Mouse (Mus musculus) ES-E14 (cell line): ENCODE results near the gene Filip1. TPM values are rescaled to one million over a fixed set of nuclear protein-coding genes. Genes with fewer than 3 reads are reported as not detected.

Experiments
- DNase-seq: peaks from one replicate; pipeline ENCODE4 v3.0.0-alpha.2; 2013; ENCODE audit warnings: low read depth, low spot score
- H3K27ac ChIP-seq: 2 replicates; pipeline ENCODE4 v1.5.1; 2012; ENCODE audit warnings: low read depth, mild to moderate bottlenecking, low read length, moderate library complexity, mixed read lengths; ENCODE audit not compliant: poor library complexity, insufficient read depth, severe bottlenecking
- H3K36me3 ChIP-seq: 2 replicates; pipeline ENCODE4 v1.6.1; 2012; ENCODE audit warnings: mild to moderate bottlenecking, low read length, moderate library complexity, mixed read lengths; ENCODE audit not compliant: control insufficient read depth, poor library complexity, insufficient read depth, severe bottlenecking
- H3K4me1 ChIP-seq, 2 experiments: fragments of 150-350 bp in 1 of 2; sonication (generic) in 1 of 2; 2 replicates each; pipeline ENCODE4 v1.6.1; 2012; ENCODE audit warnings: low read length in 2 of 2, mild to moderate bottlenecking in 1 of 2, mixed read lengths in 1 of 2; ENCODE audit not compliant: control insufficient read depth in 2 of 2, insufficient read depth in 2 of 2, poor library complexity in 1 of 2
- H3K4me3 ChIP-seq, 2 experiments: fragments of 150-350 bp in 1 of 2; sonication (generic) in 1 of 2; 2 replicates each; pipeline ENCODE4 v1.5.1; 2012; ENCODE audit warnings: low read length in 2 of 2, low read depth in 1 of 2, mild to moderate bottlenecking in 1 of 2, mixed read lengths in 1 of 2; ENCODE audit not compliant: insufficient read depth in 1 of 2, poor library complexity in 1 of 2, severe bottlenecking in 1 of 2
- H3K9ac ChIP-seq: 2 replicates; pipeline ENCODE4 v1.6.1; 2012; ENCODE audit warnings: low read depth, mild to moderate bottlenecking, low read length, mixed read lengths; ENCODE audit not compliant: poor library complexity, insufficient read depth, severe bottlenecking
- H3K9me3 ChIP-seq: fragments of 150-350 bp; sonication (generic); 2 replicates; pipeline ENCODE4 v1.6.1; 2012; ENCODE audit warnings: low read depth, mild to moderate bottlenecking, low read length; ENCODE audit not compliant: control insufficient read depth, insufficient read depth
- CHD2 ChIP-seq: IDR thresholded peaks from 2 replicates; pipeline ENCODE4 v1.6.1; 2014; ENCODE audit warnings: mild to moderate bottlenecking, low read depth, low read length, inconsistent platforms
- HCFC1 ChIP-seq: IDR thresholded peaks from 2 replicates; pipeline ENCODE4 v1.6.1; 2012; ENCODE audit warnings: low read length, inconsistent platforms, borderline replicate concordance; ENCODE audit not compliant: insufficient read depth
- MAFK ChIP-seq: IDR thresholded peaks from 2 replicates; pipeline ENCODE4 v1.6.1; 2014; ENCODE audit warnings: mild to moderate bottlenecking, low read depth, low read length, inconsistent platforms; ENCODE audit not compliant: insufficient read depth
- ZC3H11A ChIP-seq: IDR thresholded peaks from 2 replicates; pipeline ENCODE4 v1.6.1; 2012; ENCODE audit warnings: low read depth, mild to moderate bottlenecking, inconsistent platforms, low read length, borderline replicate concordance
- ZNF384 ChIP-seq: IDR thresholded peaks from 2 replicates; pipeline ENCODE4 v1.6.1; 2012; ENCODE audit warnings: low read depth, low read length, inconsistent platforms
- in situ Hi-C, 2 experiments: fragments of 600-800 bp; cut with MboI; formaldehyde crosslinking; loops; one replicate each; pipeline ENCODE4 v1.15.1; 2025; ENCODE audit warnings: low sequenced_read_pairs in 2 of 2, inconsistent platforms in 1 of 2; ENCODE audit not compliant: unreplicated experiment in 2 of 2
- total RNA-seq: library from RNA; depleted of rRNA; stranded (reverse); fragments of 300-350 nt; gene quantifications from 2 replicates; pipeline ENCODE4 v1.2.3, GENCODE M21; 2012

Gene Filip1
- total RNA-seq, 1 experiment = 0.09 TPM

- H3K4me3 ChIP-seq = no peak overlapping the region
- in situ Hi-C loops = no loop called here
- no peaks in the 10 kb centered on the region for H3K4me1 ChIP-seq
- TF ChIP-seq ZC3H11A (no peak), HCFC1 (no peak), CHD2 (no peak), ZNF384 (no peak), MAFK (no peak)
- H3K9ac ChIP-seq = no peak overlapping the region
- no peaks in the 10 kb centered on the region for H3K36me3 ChIP-seq
- H3K27ac ChIP-seq = no peak overlapping the region
- DNase-seq = no peak
- no peaks in the 10 kb centered on the region for H3K9me3 ChIP-seq
Observed at GRCm38 (mm10) chr9:79938416-79939206, 74.0 kb downstream of the Filip1 start.

DNA sequence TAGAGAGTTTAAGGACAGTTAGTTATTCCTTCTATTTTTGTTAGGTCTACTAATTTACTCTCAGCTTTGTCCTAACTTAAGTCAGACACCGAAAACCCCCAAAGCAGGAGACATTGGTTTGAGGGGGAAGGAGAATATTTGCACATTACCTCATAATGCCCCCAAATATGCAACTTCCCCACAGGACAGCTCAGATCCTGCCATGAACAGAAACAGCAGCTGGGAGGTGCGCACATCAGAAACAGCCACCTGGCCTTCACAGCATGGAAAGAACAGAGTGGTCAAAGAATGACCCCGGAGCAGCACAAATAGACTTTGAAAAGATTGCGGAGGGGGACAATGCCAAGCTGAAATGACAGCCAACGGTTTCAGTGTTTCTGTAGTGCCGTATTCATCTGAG is 75.1 kb downstream of the Filip1 start:
- Histone ChIP-seq H3K4me3 (no peak overlapping the region), H3K9ac (no peak overlapping the region), H3K36me3 (no peaks in the 10 kb centered on the region), H3K27ac (no peak overlapping the region), H3K9me3 (no peaks in the 10 kb centered on the region), H3K4me1 (no peaks in the 10 kb centered on the region)
- no peak for TF ChIP-seq CHD2
- no peak for TF ChIP-seq ZC3H11A
- no peak for TF ChIP-seq ZNF384
- no peak for TF ChIP-seq MAFK
- TF ChIP-seq HCFC1 = no peak
- in situ Hi-C loops = no loop called here
- no peak for DNase-seq

GRCm38 (mm10) chr9:79932578-79932977 is 80.1 kb downstream of the Filip1 start:
- no peak for DNase-seq
- Histone ChIP-seq H3K36me3 (no peaks in the 10 kb centered on the region), H3K4me3 (no peak overlapping the region), H3K4me1 (no peaks in the 10 kb centered on the region), H3K27ac (no peak overlapping the region), H3K9ac (no peak overlapping the region), H3K9me3 (no peaks in the 10 kb centered on the region)
- in situ Hi-C loops = no loop called here
- TF ChIP-seq HCFC1 = no peak
- TF ChIP-seq CHD2 = no peak
- no peak for TF ChIP-seq MAFK
- no peak for TF ChIP-seq ZC3H11A
- TF ChIP-seq ZNF384 = no peak

- Histone ChIP-seq H3K9me3 (no peaks in the 10 kb centered on the region), H3K4me1 (no peaks in the 10 kb centered on the region), H3K27ac (no peak overlapping the region), H3K36me3 (no peaks in the 10 kb centered on the region), H3K4me3 (no peak overlapping the region), H3K9ac (no peak overlapping the region)
- no peak for DNase-seq
- in situ Hi-C loops = no loop called here
- TF ChIP-seq ZNF384 (no peak), CHD2 (no peak), ZC3H11A (no peak), HCFC1 (no peak), MAFK (no peak)
Observed at GRCm38 (mm10) chr9:79928092-79928491, 84.6 kb downstream of the Filip1 start.
